Mouse (Mus musculus) MEL (cell line): Measurements from ENCODE around the gene Eci1. TPM values are rescaled to one million over a fixed set of nuclear protein-coding genes. Genes with fewer than 3 reads are reported as not detected.

Experiments used
- DNase-seq: peaks from one replicate; pipeline ENCODE4 v3.0.0; 2011; ENCODE audit warnings: low read depth, low spot score
- H3K27ac ChIP-seq: 2 replicates; pipeline ENCODE4 v1.5.1; 2012; ENCODE audit warnings: low read depth, mild to moderate bottlenecking, control low read depth, low read length, moderate library complexity; ENCODE audit not compliant: control insufficient read depth
- H3K27me3 ChIP-seq, 2 experiments: fragments of 150-350 bp in 1 of 2; sonication (generic) in 1 of 2; 2 replicates each; pipeline ENCODE4 v1.6.1; 2012; ENCODE audit warnings: low read length in 2 of 2, mild to moderate bottlenecking in 2 of 2, improper control_type of control experiment in 1 of 2, moderate library complexity in 1 of 2; ENCODE audit not compliant: insufficient read depth in 2 of 2, control insufficient read depth in 1 of 2
- H3K36me3 ChIP-seq, 2 experiments: 2 replicates each; pipeline ENCODE4 v1.6.1; 2012 to 2014; ENCODE audit warnings: low read length in 2 of 2, improper control_type of control experiment in 1 of 2, inconsistent platforms in 1 of 2, mild to moderate bottlenecking in 1 of 2; ENCODE audit not compliant: insufficient read depth in 2 of 2, control insufficient read depth in 1 of 2
- H3K4me1 ChIP-seq, 2 experiments: fragments of 150-350 bp in 1 of 2; sonication (generic) in 1 of 2; 2 replicates each; pipeline ENCODE4 v1.6.1; 2012; ENCODE audit warnings: low read length in 2 of 2, improper control_type of control experiment in 1 of 2, mild to moderate bottlenecking in 1 of 2; ENCODE audit not compliant: insufficient read depth in 2 of 2, control insufficient read depth in 1 of 2
- H3K4me3 ChIP-seq, 2 experiments: fragments of 150-350 bp in 1 of 2; sonication (generic) in 1 of 2; 2 replicates each; pipeline ENCODE4 v1.5.1; 2012; ENCODE audit warnings: low read depth in 2 of 2, low read length in 2 of 2, mild to moderate bottlenecking in 2 of 2, moderate library complexity in 2 of 2, control low read depth in 1 of 2, improper control_type of control experiment in 1 of 2; ENCODE audit not compliant: control insufficient read depth in 1 of 2, insufficient read depth in 1 of 2
- H3K79me2 ChIP-seq: 2 replicates; pipeline ENCODE4 v1.6.1; 2012; ENCODE audit warnings: mild to moderate bottlenecking, low read length, moderate library complexity; ENCODE audit not compliant: control insufficient read depth, poor library complexity, insufficient read depth
- H3K9ac ChIP-seq: 2 replicates; pipeline ENCODE4 v1.6.1; 2012; ENCODE audit warnings: low read depth, mild to moderate bottlenecking, control low read depth, low read length, moderate library complexity; ENCODE audit not compliant: control insufficient read depth, poor library complexity, severe bottlenecking
- H3K9me3 ChIP-seq: fragments of 150-350 bp; sonication (generic); replicated peaks from 2 replicates; pipeline ENCODE4 v1.6.1; 2012; ENCODE audit warnings: mild to moderate bottlenecking, low read length, improper control_type of control experiment, moderate library complexity; ENCODE audit not compliant: insufficient read depth
- BHLHE40 ChIP-seq: IDR thresholded peaks from 2 replicates; pipeline ENCODE4 v1.6.1; 2012; ENCODE audit warnings: low read depth, mild to moderate bottlenecking, inconsistent platforms, low read length, improper control_type of control experiment, borderline replicate concordance
- CTCF ChIP-seq, 3 experiments: IDR thresholded peaks in 2 of 3; conservative IDR thresholded peaks in 1 of 3; 2 replicates each; pipeline ENCODE4 v1.5.1; 2011 to 2012; ENCODE audit warnings: low read length in 3 of 3, low read depth in 2 of 3, mild to moderate bottlenecking in 2 of 3, improper control_type of control experiment in 1 of 3, inconsistent platforms in 1 of 3, mixed read lengths in 1 of 3, moderate library complexity in 1 of 3; ENCODE audit not compliant: control insufficient read depth in 1 of 3, insufficient read depth in 1 of 3, poor library complexity in 1 of 3, severe bottlenecking in 1 of 3
- ELF1 ChIP-seq: IDR thresholded peaks from 2 replicates; pipeline ENCODE4 v1.6.1; 2014; ENCODE audit warnings: low read depth, mild to moderate bottlenecking, inconsistent platforms, low read length, improper control_type of control experiment, moderate library complexity
- EP300 ChIP-seq, 2 experiments: IDR thresholded peaks; 2 replicates each; pipeline ENCODE4 v1.6.1; 2011; ENCODE audit warnings: improper control_type of control experiment in 2 of 2, low read length in 2 of 2, low read depth in 1 of 2, mild to moderate bottlenecking in 1 of 2
- GABPA ChIP-seq: IDR thresholded peaks from 2 replicates; pipeline ENCODE4 v1.6.1; 2012; ENCODE audit warnings: low read depth, mild to moderate bottlenecking, inconsistent platforms, low read length, improper control_type of control experiment, moderate library complexity
- GATA1 ChIP-seq: IDR thresholded peaks from 2 replicates; pipeline ENCODE4 v1.6.1; 2011; ENCODE audit warnings: low read depth, low read length, improper control_type of control experiment
- JUND ChIP-seq: IDR thresholded peaks from 2 replicates; pipeline ENCODE4 v1.6.1; 2011; ENCODE audit warnings: low read depth, mild to moderate bottlenecking, improper control_type of control experiment, low read length
- MAX ChIP-seq: IDR thresholded peaks from 2 replicates; pipeline ENCODE4 v1.6.1; 2011; ENCODE audit warnings: low read length, improper control_type of control experiment
- NELFE ChIP-seq: IDR thresholded peaks from 2 replicates; pipeline ENCODE4 v1.6.1; 2011; ENCODE audit warnings: low read depth, low read length, improper control_type of control experiment
- NRF1 ChIP-seq: IDR thresholded peaks from 2 replicates; pipeline ENCODE4 v1.6.1; 2014; ENCODE audit warnings: low read depth, mild to moderate bottlenecking, inconsistent platforms, low read length, improper control_type of control experiment, moderate library complexity; ENCODE audit not compliant: poor library complexity, insufficient read depth, severe bottlenecking
- POLR2A ChIP-seq, 2 experiments: IDR thresholded peaks; 2 replicates each; pipeline ENCODE4 v1.6.1; 2011 to 2012; ENCODE audit warnings: low read length in 2 of 2, mild to moderate bottlenecking in 2 of 2, control low read depth in 1 of 2, improper control_type of control experiment in 1 of 2, low read depth in 1 of 2, moderate library complexity in 1 of 2; ENCODE audit not compliant: control insufficient read depth in 1 of 2, insufficient read depth in 1 of 2, poor library complexity in 1 of 2
- POLR2AphosphoS2 ChIP-seq: IDR thresholded peaks from 2 replicates; pipeline ENCODE4 v1.6.1; 2011; ENCODE audit warnings: low read length, improper control_type of control experiment
- POLR2AphosphoS5 ChIP-seq: IDR thresholded peaks from 2 replicates; pipeline ENCODE4 v1.6.1; 2012; ENCODE audit warnings: low read depth, borderline replicate concordance, mild to moderate bottlenecking, inconsistent platforms, low read length, moderate library complexity, mixed read lengths
- RAD21 ChIP-seq: IDR thresholded peaks from 2 replicates; pipeline ENCODE4 v1.6.1; 2011; ENCODE audit warnings: mild to moderate bottlenecking, low read depth, low read length, improper control_type of control experiment
- SIN3A ChIP-seq: IDR thresholded peaks from 2 replicates; pipeline ENCODE4 v1.6.1; 2012; ENCODE audit warnings: low read length, improper control_type of control experiment, inconsistent platforms
- SMC3 ChIP-seq: IDR thresholded peaks from 2 replicates; pipeline ENCODE4 v1.6.1; 2011; ENCODE audit warnings: low read depth, low read length, improper control_type of control experiment
- TAL1 ChIP-seq: IDR thresholded peaks from 2 replicates; pipeline ENCODE4 v1.6.1; 2012; ENCODE audit warnings: mild to moderate bottlenecking, inconsistent platforms, low read length, moderate library complexity, mixed read lengths
- TBP ChIP-seq: IDR thresholded peaks from 2 replicates; pipeline ENCODE4 v1.8.0; 2011; ENCODE audit warnings: low read depth, low read length, improper control_type of control experiment
- USF1 ChIP-seq: IDR thresholded peaks from 2 replicates; pipeline ENCODE4 v1.6.1; 2014; ENCODE audit warnings: low read depth, mild to moderate bottlenecking, inconsistent platforms, low read length, improper control_type of control experiment, moderate library complexity
- ZC3H11A ChIP-seq: IDR thresholded peaks from 2 replicates; pipeline ENCODE4 v1.6.1; 2012; ENCODE audit warnings: low read depth, mild to moderate bottlenecking, inconsistent platforms, low read length, improper control_type of control experiment
- ZNF384 ChIP-seq: IDR thresholded peaks from 2 replicates; pipeline ENCODE4 v1.6.1; 2012; ENCODE audit warnings: low read depth, mild to moderate bottlenecking, inconsistent platforms, low read length, improper control_type of control experiment
- polyA plus RNA-seq, 2 experiments: library from polyadenylated mRNA; stranded (reverse) in 1 of 2; unstranded in 1 of 2; fragments of >175 nt in 1 of 2; fragments of >200 nt in 1 of 2; gene quantifications; 2 replicates each; pipeline versions ENCODE4 v1.2.1 to v1.2.4; 2012; ENCODE audit warnings: low replicate concordance in 2 of 2, low read depth in 1 of 2; ENCODE audit not compliant: insufficient read length in 2 of 2, insufficient read depth in 1 of 2, missing spikeins in 1 of 2
- total RNA-seq: library from RNA; depleted of rRNA; stranded (reverse); fragments of 300-350 nt; gene quantifications from 2 replicates; pipeline ENCODE4 v1.2.3, GENCODE M21; 2012

The Eci1 gene
- total and polyA plus RNA-seq, 3 experiments, result 48.6 to 65.6 TPM; not detected in 1

DNA sequence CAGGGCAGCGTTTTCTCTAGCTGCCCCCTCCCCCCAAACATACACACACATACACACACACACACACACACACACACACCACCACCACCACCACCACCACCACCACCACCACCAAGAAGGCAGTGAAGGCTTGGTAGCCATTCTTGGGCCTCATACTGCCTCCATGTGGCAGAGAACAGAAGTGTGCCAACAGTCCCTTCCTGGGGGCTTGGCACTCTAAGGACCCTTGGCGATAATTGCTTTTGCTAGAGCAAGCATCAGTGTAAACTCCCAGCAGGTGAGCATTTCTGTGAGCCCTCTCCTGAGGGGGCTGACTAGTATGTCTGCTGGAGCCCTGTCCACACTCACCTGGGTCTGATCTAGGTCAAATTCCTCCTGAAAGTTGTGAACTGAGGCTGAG lies 14.7 kb downstream of the Eci1 start:
- no peak overlapping the region for H3K27ac ChIP-seq
- H3K4me1 ChIP-seq, result no peaks in the 10 kb centered on the region
- peak; percentile 42 for TF ChIP-seq RAD21
- no peak for TF ChIP-seq SIN3A
- TF ChIP-seq JUND, result no peak
- TF ChIP-seq SMC3, result peak; percentile 52
- peak; percentile 34 to 57 (median 53); a peak in 5 of 6 replicates for TF ChIP-seq CTCF (IDR thresholded peaks at IDR 0.05 in 2 of 3, conservative IDR thresholded peaks at IDR 0.05 in 1 of 3; ENCODE audit: control insufficient read depth in 1 of 3, insufficient read depth in 1 of 3, low read depth in 2 of 3, low read length in 3 of 3, poor library complexity in 1 of 3, severe bottlenecking in 1 of 3)
- peak; percentile 14; the same call in 1 of the 2 replicates for TF ChIP-seq ZC3H11A
- TF ChIP-seq ZNF384, result no peak
- TF ChIP-seq ELF1, result no peak
- no peak for TF ChIP-seq TAL1
- H3K4me3 ChIP-seq, result no peak overlapping the region
- H3K9me3 ChIP-seq, result no peaks in the 10 kb centered on the region
- H3K79me2 ChIP-seq, result no peaks in the 10 kb centered on the region
- H3K9ac ChIP-seq, result no peak overlapping the region
- H3K36me3 ChIP-seq, result no peaks in the 10 kb centered on the region; a peak in 1 of 4 replicates
- peak; percentile 47 for DNase-seq
- no peaks in the 10 kb centered on the region for H3K27me3 ChIP-seq

DNA sequence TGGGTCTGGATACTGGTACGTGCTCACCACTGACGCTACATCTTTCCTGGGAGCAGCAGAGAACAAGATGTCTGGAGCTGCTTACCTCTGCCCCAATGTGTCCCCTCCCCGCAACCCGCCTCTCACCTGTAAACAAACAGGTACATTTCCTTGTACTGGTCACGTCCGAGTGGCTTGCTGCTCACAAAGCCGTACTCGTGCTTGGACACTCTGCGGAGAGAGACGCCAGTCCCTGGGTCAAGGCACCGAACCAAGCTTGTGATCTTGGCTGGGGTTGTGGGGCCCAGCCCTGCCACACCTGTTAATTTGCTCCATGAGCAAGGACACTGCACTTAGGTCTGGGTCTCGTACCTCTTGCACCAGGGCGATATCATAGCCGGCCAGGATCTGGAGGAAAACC lies 15.7 kb downstream of the Eci1 start:
- H3K4me3 ChIP-seq, result no peak overlapping the region
- H3K27me3 ChIP-seq, result no peaks in the 10 kb centered on the region
- H3K79me2 ChIP-seq, result no peaks in the 10 kb centered on the region
- no peaks in the 10 kb centered on the region; a peak in 1 of 4 replicates for H3K36me3 ChIP-seq
- no peak overlapping the region for H3K9ac ChIP-seq
- H3K27ac ChIP-seq, result no peak overlapping the region
- H3K4me1 ChIP-seq, result no peaks in the 10 kb centered on the region
- no peak for DNase-seq
- no peaks in the 10 kb centered on the region for H3K9me3 ChIP-seq
- TF ChIP-seq RAD21 (no peak), USF1 (no peak), BHLHE40 (no peak), SMC3 (no peak), GATA1 (no peak), NELFE (no peak), ZNF384 (no peak), SIN3A (no peak), POLR2A (IDR thresholded peaks at IDR 0.05; ENCODE audit: control insufficient read depth in 1 of 2, insufficient read depth in 1 of 2, low read depth in 1 of 2, low read length in 2 of 2, poor library complexity in 1 of 2) (no peak), NRF1 (no peak), TBP (no peak), POLR2AphosphoS5 (no peak), POLR2AphosphoS2 (no peak), EP300 (IDR thresholded peaks at IDR 0.05; ENCODE audit: low read depth in 1 of 2, low read length in 2 of 2) (no peak), MAX (no peak), GABPA (no peak)
